Mouse (Mus musculus): ENCODE measurements around the gene Zfr. TPM values are rescaled to one million over a fixed set of nuclear protein-coding genes. Genes with fewer than 3 reads are reported as not detected.

Zfr gene
- polyA plus RNA-seq, 2 experiments: 91.6 to 160 TPM

DNA sequence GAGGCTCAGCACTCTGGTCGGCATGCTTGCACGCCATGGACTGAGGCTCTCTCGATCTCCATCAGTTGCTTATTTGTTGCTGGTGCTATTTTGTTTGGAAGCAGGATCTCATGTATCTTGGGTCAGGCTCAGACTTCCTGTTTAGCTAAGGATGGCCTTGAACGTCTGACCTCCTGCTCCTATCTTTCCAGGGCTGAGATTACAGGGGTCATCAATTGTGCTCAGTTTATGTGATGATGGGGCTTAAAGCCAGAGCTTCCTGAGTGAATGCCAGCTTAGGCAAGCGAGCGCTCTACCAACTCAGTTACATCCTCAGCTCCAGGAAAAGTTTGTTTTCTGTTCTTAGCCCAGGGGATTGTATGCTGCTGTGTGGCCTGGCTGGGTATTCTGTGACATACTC is 3.1 kb upstream of the Zfr start:
- Histone ChIP-seq H3K4me3 (replicated peaks; ENCODE audit: low read length) (no peak overlapping the region), H3K4me1 (ENCODE audit: control insufficient read depth, insufficient read depth, low read length) (peaks cover 6% of the 10 kb centered on the region; the same call in 1 of the 2 replicates), H3K36me3 (ENCODE audit: control insufficient read depth, insufficient read depth, low read length) (no peaks in the 10 kb centered on the region), H3K27me3 (ENCODE audit: control insufficient read depth, insufficient read depth, low read length) (no peaks in the 10 kb centered on the region), H3K27ac (replicated peaks; ENCODE audit: low read depth, low read length) (no peak overlapping the region), H3K9ac (ENCODE audit: low read depth, low read length, severe bottlenecking) (no peak overlapping the region), H3K4me2 (replicated peaks; ENCODE audit: low read depth, low read length, severe bottlenecking) (no peak overlapping the region), H3K9me3 (ENCODE audit: control insufficient read depth, low read length) (no peaks in the 10 kb centered on the region)
- 55% methylated on average over 6 of the region's 6 CpGs for WGBS
- no peak for TF ChIP-seq POLR2A (IDR thresholded peaks at IDR 0.05; ENCODE audit: borderline replicate concordance, extremely low read depth, insufficient read depth, insufficient read length)
- ATAC-seq (ENCODE audit: low FRiP score, low read depth): no peak
- DNase-seq (ENCODE audit: low spot score): no peak

DNA sequence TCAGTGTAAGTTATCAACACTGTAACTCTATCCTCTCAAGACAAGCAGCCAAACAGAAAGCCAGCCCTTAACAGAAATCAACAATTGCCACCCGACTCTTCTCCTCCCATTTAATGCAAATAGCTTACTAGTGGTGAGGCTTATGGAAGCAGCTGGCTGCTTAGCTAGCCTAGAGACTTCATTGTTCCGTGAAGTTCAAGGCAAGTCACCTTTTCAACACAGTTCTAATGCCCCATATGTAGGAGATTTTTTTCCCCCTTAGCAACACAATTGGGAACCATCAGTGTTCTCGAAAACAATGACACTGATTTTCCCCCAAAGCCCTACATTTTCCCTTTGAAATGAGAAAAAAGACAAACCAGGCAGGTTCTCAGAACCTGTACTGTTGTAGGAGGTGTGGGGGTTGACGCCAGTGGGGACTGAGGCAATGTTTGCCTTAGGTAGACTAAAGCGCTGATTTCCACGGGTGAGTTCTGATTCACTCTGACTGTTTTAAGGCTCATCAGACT is 1.9 kb upstream of the Zfr start:
- H3K36me3 ChIP-seq (ENCODE audit: control insufficient read depth, insufficient read depth, low read length): no peaks in the 10 kb centered on the region
- ATAC-seq (ENCODE audit: low FRiP score, low read depth): no peak
- H3K27me3 ChIP-seq (ENCODE audit: control insufficient read depth, insufficient read depth, low read length): no peaks in the 10 kb centered on the region
- H3K27ac ChIP-seq (replicated peaks; ENCODE audit: low read depth, low read length): no peak overlapping the region
- H3K9me3 ChIP-seq (ENCODE audit: control insufficient read depth, low read length): no peaks in the 10 kb centered on the region
- no peak overlapping the region for H3K9ac ChIP-seq (ENCODE audit: low read depth, low read length, severe bottlenecking)
- 25% methylated on average over 6 of the region's 6 CpGs for WGBS
- no peak overlapping the region for H3K4me3 ChIP-seq (replicated peaks; ENCODE audit: low read length)
- H3K4me2 ChIP-seq (replicated peaks; ENCODE audit: low read depth, low read length, severe bottlenecking): no peak overlapping the region
- DNase-seq (ENCODE audit: low spot score): no peak
- TF ChIP-seq POLR2A (IDR thresholded peaks at IDR 0.05; ENCODE audit: borderline replicate concordance, extremely low read depth, insufficient read depth, insufficient read length): no peak
- H3K4me1 ChIP-seq (ENCODE audit: control insufficient read depth, insufficient read depth, low read length): peaks cover 6% of the 10 kb centered on the region; the same call in 1 of the 2 replicates

DNA sequence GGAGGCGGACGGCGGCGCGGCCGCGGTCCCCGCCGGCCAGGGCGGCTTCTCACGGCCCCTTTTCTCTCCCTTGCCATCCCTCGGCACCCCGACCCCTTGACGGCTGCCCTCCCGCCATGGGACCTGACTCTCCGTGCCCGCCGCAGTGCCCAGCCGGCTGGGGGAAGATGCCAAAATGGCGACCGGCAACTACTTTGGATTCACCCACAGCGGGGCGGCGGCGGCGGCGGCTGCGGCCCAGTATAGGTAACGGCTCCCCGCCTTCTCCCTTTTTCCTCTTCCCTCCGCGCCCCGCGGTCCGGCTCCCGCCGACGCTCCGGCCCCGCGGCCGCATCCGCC is 431 bp downstream of the Zfr start:
- no peaks in the 10 kb centered on the region for H3K27me3 ChIP-seq (ENCODE audit: control insufficient read depth, insufficient read depth, low read length)
- TF ChIP-seq POLR2A (IDR thresholded peaks at IDR 0.05; ENCODE audit: borderline replicate concordance, extremely low read depth, insufficient read depth, insufficient read length): no peak
- peak overlapping the region; percentile 99 for H3K4me3 ChIP-seq (replicated peaks; ENCODE audit: low read length)
- peak overlapping the region; percentile 64; the same call in 1 of the 2 replicates for H3K4me2 ChIP-seq (replicated peaks; ENCODE audit: low read depth, low read length, severe bottlenecking)
- peaks cover 5% of the 10 kb centered on the region; the same call in 1 of the 2 replicates for H3K36me3 ChIP-seq (ENCODE audit: control insufficient read depth, insufficient read depth, low read length)
- peak overlapping the region; percentile 92 for H3K27ac ChIP-seq (replicated peaks; ENCODE audit: low read depth, low read length)
- no peaks in the 10 kb centered on the region for H3K9me3 ChIP-seq (ENCODE audit: control insufficient read depth, low read length)
- no peak for DNase-seq (ENCODE audit: low spot score)
- ATAC-seq (ENCODE audit: low FRiP score, low read depth): peak; percentile 41; the same call in 1 of the 2 replicates
- H3K4me1 ChIP-seq (ENCODE audit: control insufficient read depth, insufficient read depth, low read length): peaks cover 9% of the 10 kb centered on the region; the same call in 1 of the 2 replicates
- H3K9ac ChIP-seq (ENCODE audit: low read depth, low read length, severe bottlenecking): peak overlapping the region; percentile 99
- 0% methylated on average over 13 of the region's 43 CpGs for WGBS

DNA sequence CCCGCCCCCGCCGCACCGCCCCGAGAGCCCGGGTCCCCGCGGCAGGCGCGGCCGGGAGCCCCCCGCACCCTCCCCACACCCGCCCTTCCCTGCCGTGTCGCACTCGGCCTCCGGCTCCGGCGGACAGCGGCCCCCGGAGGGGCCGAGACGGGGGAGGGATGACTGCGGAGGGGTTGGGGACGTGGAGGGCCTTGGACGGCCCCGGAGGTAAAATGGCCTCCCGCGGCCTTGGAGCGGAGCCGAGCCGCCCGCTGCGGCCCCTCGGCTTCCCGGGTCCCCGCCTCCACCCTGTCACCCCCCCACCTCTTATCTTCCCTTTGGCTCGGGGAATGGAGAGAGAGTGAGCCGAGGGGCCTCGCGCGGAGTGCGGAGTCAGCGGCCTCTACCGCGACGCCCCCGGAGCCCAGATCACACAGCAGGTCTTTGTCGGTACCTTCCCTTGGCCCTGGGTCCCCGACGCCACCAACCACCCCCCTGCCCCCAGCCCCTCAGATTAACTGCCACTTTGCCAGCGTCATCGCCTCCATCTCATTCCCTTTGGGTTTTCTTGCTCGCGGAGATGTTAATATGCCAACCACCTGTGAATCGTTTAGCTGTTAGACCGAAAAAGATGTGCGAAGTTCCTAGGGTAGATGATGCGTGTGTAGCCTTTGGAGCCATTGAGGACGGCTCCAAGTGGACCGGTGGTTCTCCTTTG is 949 bp downstream of the Zfr start:
- Histone ChIP-seq H3K36me3 (ENCODE audit: control insufficient read depth, insufficient read depth, low read length) (peaks cover 5% of the 10 kb centered on the region; the same call in 1 of the 2 replicates), H3K9me3 (ENCODE audit: control insufficient read depth, low read length) (no peaks in the 10 kb centered on the region), H3K4me1 (ENCODE audit: control insufficient read depth, insufficient read depth, low read length) (peaks cover 9% of the 10 kb centered on the region; the same call in 1 of the 2 replicates), H3K9ac (ENCODE audit: low read depth, low read length, severe bottlenecking) (peak overlapping the region; percentile 99), H3K4me3 (replicated peaks; ENCODE audit: low read length) (peak overlapping the region; percentile 99), H3K27ac (replicated peaks; ENCODE audit: low read depth, low read length) (peak overlapping the region; percentile 92), H3K4me2 (replicated peaks; ENCODE audit: low read depth, low read length, severe bottlenecking) (peak overlapping the region; percentile 64), H3K27me3 (ENCODE audit: control insufficient read depth, insufficient read depth, low read length) (no peaks in the 10 kb centered on the region)
- TF ChIP-seq POLR2A (IDR thresholded peaks at IDR 0.05; ENCODE audit: borderline replicate concordance, extremely low read depth, insufficient read depth, insufficient read length): 0 out of 2 replicates have a peak, but pooled peaks have one; percentile 16
- DNase-seq (ENCODE audit: low spot score) (peak; percentile 26), ATAC-seq (ENCODE audit: low FRiP score, low read depth) (peak; percentile 39)
- under 1% methylated on average over 27 of the region's 61 CpGs for WGBS

DNA sequence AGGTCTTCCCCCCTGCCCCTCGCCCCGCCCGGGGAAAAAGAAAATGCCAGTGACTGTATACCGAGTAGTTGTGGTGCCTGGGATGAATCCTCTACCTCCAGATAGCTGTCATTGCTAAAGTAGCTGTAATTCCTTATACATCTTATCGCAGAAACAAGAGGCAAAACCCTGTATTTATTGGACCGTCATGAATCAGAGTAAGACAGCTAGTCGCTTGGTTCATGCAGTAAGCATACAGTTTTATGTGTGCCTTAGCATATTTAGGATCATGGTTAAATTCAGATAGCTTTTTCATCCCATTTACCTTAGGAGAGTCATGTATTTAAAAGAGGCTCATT is 1.5 kb downstream of the Zfr start:
- Histone ChIP-seq H3K27me3 (ENCODE audit: control insufficient read depth, insufficient read depth, low read length) (no peaks in the 10 kb centered on the region), H3K27ac (replicated peaks; ENCODE audit: low read depth, low read length) (peak overlapping the region; percentile 92; the same call in 1 of the 2 replicates), H3K9ac (ENCODE audit: low read depth, low read length, severe bottlenecking) (peak overlapping the region; percentile 99), H3K4me1 (ENCODE audit: control insufficient read depth, insufficient read depth, low read length) (peaks cover 9% of the 10 kb centered on the region; the same call in 1 of the 2 replicates), H3K4me3 (replicated peaks; ENCODE audit: low read length) (peak overlapping the region; percentile 99), H3K9me3 (ENCODE audit: control insufficient read depth, low read length) (no peaks in the 10 kb centered on the region), H3K4me2 (replicated peaks; ENCODE audit: low read depth, low read length, severe bottlenecking) (peak overlapping the region; percentile 64), H3K36me3 (ENCODE audit: control insufficient read depth, insufficient read depth, low read length) (peaks cover 5% of the 10 kb centered on the region; the same call in 1 of the 2 replicates)
- 4% methylated on average over 7 of the region's 7 CpGs for WGBS
- DNase-seq (ENCODE audit: low spot score) (no peak), ATAC-seq (ENCODE audit: low FRiP score, low read depth) (no peak)
- no peak for TF ChIP-seq POLR2A (IDR thresholded peaks at IDR 0.05; ENCODE audit: borderline replicate concordance, extremely low read depth, insufficient read depth, insufficient read length)
